Mouse (Mus musculus) CH12.LX (cell line): ENCODE measurements around the gene Bicd2.

ENCODE experiments used
- CHD1 ChIP-seq: IDR thresholded peaks from 2 replicates; pipeline ENCODE4 v1.6.1; 2012; ENCODE audit warnings: low read depth, low read length, improper control_type of control experiment, inconsistent platforms
- CTCF ChIP-seq, 2 experiments: IDR thresholded peaks in 1 of 2; conservative IDR thresholded peaks in 1 of 2; 2 replicates each; pipeline ENCODE4 v1.5.1; 2011 to 2012; ENCODE audit warnings: low read depth in 2 of 2, low read length in 2 of 2, improper control_type of control experiment in 1 of 2, inconsistent platforms in 1 of 2, mild to moderate bottlenecking in 1 of 2, moderate library complexity in 1 of 2
- EP300 ChIP-seq: IDR thresholded peaks from 2 replicates; pipeline ENCODE4 v1.6.1; 2011; ENCODE audit warnings: low read length, improper control_type of control experiment
- MAX ChIP-seq: IDR thresholded peaks from 2 replicates; pipeline ENCODE4 v1.6.1; 2011; ENCODE audit warnings: low read length, improper control_type of control experiment
- POLR2A ChIP-seq: IDR thresholded peaks from 2 replicates; pipeline ENCODE4 v1.6.1; 2011; ENCODE audit warnings: low read depth, mild to moderate bottlenecking, improper control_type of control experiment, low read length
- RCOR1 ChIP-seq: conservative IDR thresholded peaks from 2 replicates; pipeline ENCODE4 v1.6.1; 2012; ENCODE audit warnings: low read depth, mild to moderate bottlenecking, inconsistent platforms, low read length, improper control_type of control experiment
- USF1 ChIP-seq: IDR thresholded peaks from 2 replicates; pipeline ENCODE4 v1.6.1; 2014; ENCODE audit warnings: low read depth, mild to moderate bottlenecking, inconsistent platforms, low read length, improper control_type of control experiment
- ZNF384 ChIP-seq: IDR thresholded peaks from 2 replicates; pipeline ENCODE4 v1.6.1; 2012; ENCODE audit warnings: low read depth, low read length, improper control_type of control experiment, inconsistent platforms

DNA sequence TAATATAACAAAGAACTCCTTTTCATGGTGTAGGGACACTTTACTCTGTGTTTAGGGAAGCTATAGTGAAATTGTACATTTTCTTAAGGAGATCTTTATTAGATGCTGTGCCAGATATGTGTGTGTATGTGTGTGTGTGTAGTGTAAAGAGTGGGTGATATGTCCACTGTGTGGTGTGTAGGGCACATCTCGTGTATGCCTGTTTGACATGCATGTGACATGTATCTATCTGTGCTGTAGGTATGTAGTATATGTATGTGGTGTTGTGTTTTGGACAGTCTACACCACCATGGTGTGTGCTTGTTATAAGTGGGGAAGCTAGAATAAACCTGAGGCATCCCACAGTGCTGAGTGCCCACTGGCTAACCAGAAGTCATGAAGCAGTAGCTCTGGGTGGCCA is 20.9 kb upstream of the Bicd2 start:
- TF ChIP-seq CTCF (conservative IDR thresholded peaks at IDR 0.05 in 1 of 2, IDR thresholded peaks at IDR 0.05 in 1 of 2; ENCODE audit: low read depth in 2 of 2, low read length in 2 of 2) (no peak), USF1 (no peak), EP300 (no peak), ZNF384 (no peak), CHD1 (no peak), MAX (no peak), RCOR1 (no peak), POLR2A (no peak)
